8 mouse cellular contexts compared by ENCODE assay signal in the genomic region with DNA sequence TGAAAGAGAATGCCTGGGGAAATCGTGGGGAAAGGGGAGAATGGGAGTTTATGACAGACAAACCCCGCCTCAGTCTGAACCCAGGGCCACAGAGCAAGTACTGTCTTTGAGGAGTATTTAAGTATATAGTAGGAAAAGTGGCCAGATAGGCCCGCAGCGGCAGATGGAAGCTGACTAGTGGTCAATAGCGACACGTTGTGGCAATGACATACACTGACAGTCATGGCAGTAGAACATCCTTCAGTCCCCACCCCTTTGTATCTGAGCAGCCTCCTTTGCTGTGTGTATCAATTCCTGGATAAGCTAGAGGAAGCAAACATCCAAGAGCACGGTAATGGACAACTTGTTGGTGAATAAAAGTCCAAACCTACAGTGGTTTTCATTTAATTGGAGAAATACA. TPM values are rescaled to one million over a fixed set of nuclear protein-coding genes. Genes with fewer than 3 reads are reported as not detected.
DNase-seq lines count a peak whose midpoint lies in the region; ATAC-seq and TF ChIP-seq lines count a peak whose summit lies in the region.

No protein-coding gene starts in this region.

- H3K4me1 ChIP-seq in hindbrain, embryonic 10.5 days (replicated peaks): no peaks in the 10 kb centered on the region
- no peaks in the 10 kb centered on the region for H3K4me1 ChIP-seq in hindbrain, embryonic 12.5 days
- peaks cover 2% of the 10 kb centered on the region in 2 experiments; a peak in 2 of 4 replicates for H3K4me1 ChIP-seq in ES-E14 (ENCODE audit: control insufficient read depth in 2 of 2, insufficient read depth in 2 of 2, low read length in 2 of 2, poor library complexity in 1 of 2)
- H3K4me1 ChIP-seq in midbrain, postnatal 0 days (ENCODE audit: insufficient read depth, low read length): no peaks in the 10 kb centered on the region

- peak; percentile 68 for TF ChIP-seq CTCF in midbrain, postnatal 0 days (IDR thresholded peaks at IDR 0.05)

- intact Hi-C loops in heart, postnatal 14 days (cut with DNase I): loop anchor here (1.0 to 10.0 kb wide), 4 partner anchors 160 to 632 kb away; no protein-coding TSS in a partner anchor

- in situ Hi-C loops in ES-E14 (cut with MboI; ENCODE audit: low sequenced_read_pairs in 2 of 2, unreplicated experiment in 2 of 2): loop anchor here in 1 of 2 experiments (10.0 kb wide), 1 partner anchor 152 kb away; no protein-coding TSS in a partner anchor

- DNase-seq in hindbrain, embryonic 10.5 days (ENCODE audit: low spot score): peak; percentile 31
- DNase-seq in ES-E14 (ENCODE audit: low read depth, low spot score): no peak
- DNase-seq in cerebellum, postnatal 25 days: peak; percentile 32 to 58
- peak; percentile 16 to 46 for DNase-seq in heart, postnatal 14 days
- peak; percentile 11 to 13 for DNase-seq in layer of hippocampus, postnatal 36 days
- DNase-seq in midbrain, postnatal 0 days (ENCODE audit: low spot score): peak; percentile 73
- no peak for DNase-seq in frontal cortex, postnatal 10 days (ENCODE audit: low spot score in 2 of 2)

- ATAC-seq in hindbrain, embryonic 12.5 days (ENCODE audit: low FRiP score): no peak; the same call in 1 of the 2 replicates
- peak; percentile 41; the same call in 1 of the 2 replicates for ATAC-seq in midbrain, postnatal 0 days (ENCODE audit: low FRiP score)

- no peaks in the 10 kb centered on the region for H3K9me3 ChIP-seq in hindbrain, embryonic 10.5 days
- H3K9me3 ChIP-seq in hindbrain, embryonic 12.5 days (replicated peaks): no peaks in the 10 kb centered on the region
- H3K9me3 ChIP-seq in ES-E14 (ENCODE audit: control insufficient read depth, insufficient read depth, low read depth, low read length): no peaks in the 10 kb centered on the region
- H3K9me3 ChIP-seq in midbrain, postnatal 0 days (ENCODE audit: low read length): no peaks in the 10 kb centered on the region

- H3K36me3 ChIP-seq in hindbrain, embryonic 10.5 days: no peaks in the 10 kb centered on the region
- no peaks in the 10 kb centered on the region for H3K36me3 ChIP-seq in hindbrain, embryonic 12.5 days
- no peaks in the 10 kb centered on the region for H3K36me3 ChIP-seq in ES-E14 (ENCODE audit: control insufficient read depth, insufficient read depth, low read length, poor library complexity, severe bottlenecking)
- no peaks in the 10 kb centered on the region for H3K36me3 ChIP-seq in midbrain, postnatal 0 days (ENCODE audit: insufficient read depth, low read length)

- H3K4me2 ChIP-seq in hindbrain, embryonic 12.5 days (replicated peaks): no peak overlapping the region
- no peak overlapping the region for H3K4me2 ChIP-seq in midbrain, postnatal 0 days (ENCODE audit: low read depth, low read length, poor library complexity, severe bottlenecking)

- H3K27ac ChIP-seq in hindbrain, embryonic 10.5 days: no peak overlapping the region
- H3K27ac ChIP-seq in hindbrain, embryonic 12.5 days: no peak overlapping the region
- H3K27ac ChIP-seq in ES-E14 (ENCODE audit: insufficient read depth, low read depth, low read length, poor library complexity, severe bottlenecking): no peak overlapping the region
- H3K27ac ChIP-seq in midbrain, postnatal 0 days (ENCODE audit: low read depth, low read length): no peak overlapping the region

- H3K27me3 ChIP-seq in hindbrain, embryonic 10.5 days (ENCODE audit: insufficient read depth, poor library complexity, severe bottlenecking): no peaks in the 10 kb centered on the region
- H3K27me3 ChIP-seq in hindbrain, embryonic 12.5 days: no peaks in the 10 kb centered on the region
- H3K27me3 ChIP-seq in midbrain, postnatal 0 days (ENCODE audit: insufficient read depth, low read length): no peaks in the 10 kb centered on the region

- H3K9ac ChIP-seq in hindbrain, embryonic 12.5 days: no peak overlapping the region
- H3K9ac ChIP-seq in ES-E14 (ENCODE audit: insufficient read depth, low read depth, low read length, poor library complexity, severe bottlenecking): no peak overlapping the region
- H3K9ac ChIP-seq in midbrain, postnatal 0 days (replicated peaks; ENCODE audit: low read length, poor library complexity, severe bottlenecking): no peak overlapping the region

- H3K4me3 ChIP-seq in hindbrain, embryonic 10.5 days: no peak overlapping the region
- no peak overlapping the region for H3K4me3 ChIP-seq in hindbrain, embryonic 12.5 days
- no peak overlapping the region for H3K4me3 ChIP-seq in ES-E14 (ENCODE audit: insufficient read depth in 1 of 2, low read depth in 1 of 2, low read length in 2 of 2, poor library complexity in 1 of 2, severe bottlenecking in 1 of 2)
- no peak overlapping the region for H3K4me3 ChIP-seq in midbrain, postnatal 0 days (ENCODE audit: low read depth, low read length)

- WGBS in hindbrain, embryonic 10.5 days: 9% methylated on average over 7 of the region's 7 CpGs
- 13% methylated on average over 7 of the region's 7 CpGs for WGBS in hindbrain, embryonic 12.5 days
- 11% methylated on average over 7 of the region's 7 CpGs for WGBS in midbrain, postnatal 0 days

TF ChIP-seq in ES-E14, 5 proteins besides CTCF, POLR2A, EP300 and RAD21:
- peak; percentile 33; the same call in 1 of the 2 replicates for TF ChIP-seq ZC3H11A (IDR thresholded peaks at IDR 0.05; ENCODE audit: borderline replicate concordance, low read depth, low read length)
- TF ChIP-seq HCFC1 (IDR thresholded peaks at IDR 0.05; ENCODE audit: borderline replicate concordance, insufficient read depth, low read length): no peak
TF ChIP-seq in ES-E14: peak in this region for 1.

RNA-seq across cellular contexts. Expression of a gene that starts 20.5 kb away (rescaled TPM):
- polyA plus RNA-seq in hindbrain, embryonic 10.5 days (2016; fragmentation: Nextera tagmentation; extraction: Ambion mirVana): 46.1 and 48.7 TPM in 2 replicates
- polyA plus RNA-seq in hindbrain, embryonic 12.5 days (2016; fragmentation: Nextera tagmentation; extraction: Ambion mirVana): 35.2 and 41.0 TPM in 2 replicates
- 15.6 and 17.1 TPM in 2 replicates for total RNA-seq in ES-E14 (2012; rRNA removed)
- total RNA-seq in heart, postnatal 14 days (2021): 1 to 10 TPM; 8.9 TPM
- total RNA-seq in layer of hippocampus, postnatal 36 days (2021): 10 to 100 TPM; 69.1 to 73.1 TPM
- 24.1 and 33.0 TPM in 2 replicates for total RNA-seq in midbrain, postnatal 0 days (2014; rRNA removed)
- polyA plus RNA-seq in midbrain, postnatal 0 days (2015; fragmentation: Nextera tagmentation; extraction: Ambion mirVana): 41.9 and 45.6 TPM in 2 replicates

Comparison
In these comparisons a context has a peak if more than half of its experiments do, and no peak if none do; other contexts are left out.
1. DNase-seq: peak in hindbrain, embryonic 10.5 days (single experiment), cerebellum, postnatal 25 days (2 of 2), heart, postnatal 14 days (2 of 2), layer of hippocampus, postnatal 36 days (2 of 2) and midbrain, postnatal 0 days (single experiment); none in ES-E14 (single experiment) and frontal cortex, postnatal 10 days (0 of 2).